Mouse (Mus musculus) 416B (cell line): ENCODE results near the gene March10.

Experiments
- DNase-seq: peaks from one replicate; pipeline ENCODE4 v3.0.0; 2011; ENCODE audit warnings: low read depth

Gene March10

GRCm38 (mm10) chr11:105465488-105465887 is 9.0 kb upstream of the March10 start:
- no peak for DNase-seq

- no peak for DNase-seq
Measured at GRCm38 (mm10) chr11:105464430-105464967, 8.0 kb upstream of the March10 start.

- peak; percentile 17 for DNase-seq
Measured at GRCm38 (mm10) chr11:105459900-105460299, 3.4 kb upstream of the March10 start.

DNA sequence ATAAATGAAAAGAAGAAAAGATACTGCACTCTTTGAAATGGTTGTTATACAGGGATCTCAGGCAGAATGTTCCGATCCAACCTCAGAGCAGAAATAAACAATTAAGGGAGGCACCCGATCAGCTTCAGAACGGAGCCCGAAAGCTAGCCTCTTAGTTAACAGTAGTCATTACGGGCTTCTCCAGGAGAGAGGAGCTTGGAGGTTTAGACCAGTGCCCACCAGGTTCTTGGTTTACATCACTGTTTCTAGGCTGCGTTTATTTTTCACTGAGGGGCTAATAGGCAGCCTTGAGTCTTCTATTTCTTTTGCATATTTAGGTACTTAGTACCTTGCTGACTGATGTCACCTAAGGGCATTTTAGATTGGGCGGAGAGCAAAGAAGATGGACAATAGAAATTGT is 506 bp upstream of the March10 start:
- no peak for DNase-seq

DNA sequence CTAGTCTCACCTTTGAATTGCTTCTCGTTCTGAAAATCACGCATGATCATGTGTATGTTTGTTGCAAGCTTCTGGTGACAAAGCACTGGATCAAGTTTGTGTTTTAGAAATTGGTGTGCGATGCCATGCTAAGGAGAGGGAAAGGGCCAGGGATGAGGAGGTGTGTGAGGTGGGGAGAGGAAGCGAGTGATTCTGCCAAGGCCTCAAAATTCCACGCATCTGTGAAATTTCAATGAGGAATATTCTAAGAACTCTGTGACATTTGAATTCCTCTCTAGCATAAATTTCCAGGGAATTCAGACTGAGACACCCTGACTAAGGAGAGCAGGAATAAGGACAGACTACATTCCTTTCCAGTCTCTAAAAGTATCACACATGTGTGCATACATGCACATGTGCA is 1.4 kb downstream of the March10 start:
- DNase-seq: no peak

GRCm38 (mm10) chr11:105453084-105453483 is 3.5 kb downstream of the March10 start:
- no peak for DNase-seq

- no peak for DNase-seq
Measured at GRCm38 (mm10) chr11:105452504-105452903, 4.0 kb downstream of the March10 start.

DNA sequence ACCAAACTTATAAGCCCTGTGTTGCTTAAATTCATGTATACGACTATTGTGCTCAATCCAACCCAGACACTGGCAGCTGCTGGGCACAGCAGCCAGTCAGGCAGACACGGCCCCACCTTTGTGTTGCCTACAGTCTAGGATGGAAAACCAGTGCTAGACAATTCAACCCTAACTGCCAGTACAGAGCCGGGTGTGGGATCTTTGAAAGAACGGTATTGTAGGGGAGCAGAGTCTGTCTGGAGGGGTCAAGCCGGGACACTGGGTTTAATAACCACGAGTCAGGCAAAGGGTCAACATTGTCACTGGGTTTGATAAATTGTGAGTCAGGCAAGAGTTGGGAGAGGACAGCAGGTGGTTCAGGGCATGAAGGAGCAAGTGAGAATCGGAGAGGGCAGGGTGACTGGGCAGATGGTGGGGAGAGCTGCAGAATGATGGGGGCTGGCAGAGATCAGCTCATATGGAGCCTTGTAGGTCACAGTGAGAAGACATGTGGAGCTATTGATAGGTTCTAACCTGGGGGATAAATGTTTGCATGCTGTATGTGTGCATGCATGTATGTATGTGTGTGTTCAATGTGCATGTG is 4.9 kb downstream of the March10 start:
- no peak for DNase-seq

GRCm38 (mm10) chr11:105449581-105450315 is 6.8 kb downstream of the March10 start:
- no peak for DNase-seq

GRCm38 (mm10) chr11:105447661-105448060 is 8.9 kb downstream of the March10 start:
- no peak for DNase-seq

GRCm38 (mm10) chr11:105446221-105446620 is 10.3 kb downstream of the March10 start:
- no peak for DNase-seq

DNA sequence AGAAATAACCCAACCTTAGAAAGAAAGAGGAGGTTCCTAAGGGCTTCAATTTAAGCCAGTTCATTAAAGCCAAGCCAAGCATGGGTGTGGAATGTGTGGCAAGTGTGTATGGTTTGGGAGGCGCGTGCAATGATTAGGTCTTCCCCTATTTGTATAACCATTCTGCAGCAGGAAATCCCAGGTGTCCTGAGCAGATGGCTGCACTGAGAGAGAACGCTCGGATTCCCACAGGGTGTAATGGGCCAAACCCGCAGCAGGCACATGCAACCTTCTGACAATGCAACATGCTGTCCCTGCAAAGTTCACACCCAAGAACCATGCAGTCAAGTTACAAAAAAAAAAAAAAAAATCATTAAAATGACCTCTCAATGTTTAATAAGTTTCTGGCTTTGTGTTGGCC is 10.8 kb downstream of the March10 start:
- no peak for DNase-seq

- DNase-seq: no peak
Measured at GRCm38 (mm10) chr11:105444929-105445328, 11.6 kb downstream of the March10 start.

DNA sequence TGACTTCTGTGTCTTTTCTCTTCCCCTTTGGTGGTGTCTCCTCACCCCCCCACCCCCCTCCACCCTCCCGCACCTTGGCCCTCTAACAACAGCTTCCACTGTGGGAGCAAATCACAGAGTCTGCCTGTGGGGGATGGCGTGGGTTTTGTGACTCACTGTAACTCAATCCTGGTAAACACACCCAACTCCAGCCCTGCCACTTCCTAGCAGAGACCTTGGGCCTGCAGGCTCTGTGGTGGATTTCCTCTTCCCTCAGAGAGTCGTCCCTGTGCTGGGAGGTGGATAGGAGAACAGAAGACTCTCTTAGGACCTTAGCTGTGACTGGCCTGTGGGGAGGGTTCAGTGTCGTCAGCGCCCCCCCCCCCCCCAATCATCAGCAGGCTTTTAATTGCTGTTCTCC is 13.0 kb downstream of the March10 start:
- DNase-seq: no peak

GRCm38 (mm10) chr11:105439796-105440195 is 16.7 kb downstream of the March10 start:
- no peak for DNase-seq

DNA sequence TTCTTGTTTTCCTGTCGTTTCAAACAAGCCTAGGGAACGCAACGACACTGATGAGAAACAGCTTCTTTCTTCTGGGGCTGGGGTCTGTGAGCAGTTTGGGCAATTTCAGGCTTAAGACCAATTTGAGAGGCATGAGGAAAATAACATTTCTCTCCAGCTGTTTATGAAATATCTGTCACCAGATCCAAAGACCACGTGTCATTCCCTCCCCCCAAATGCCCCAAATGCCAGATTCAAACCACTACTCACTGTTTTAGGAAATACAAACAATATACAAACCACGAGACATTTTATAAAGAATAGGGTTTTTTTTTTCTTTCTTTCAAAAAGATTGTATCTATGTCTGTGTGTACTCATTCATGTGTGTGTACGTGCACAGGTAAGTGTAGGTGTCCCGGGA is 17.6 kb downstream of the March10 start:
- no peak for DNase-seq

DNA sequence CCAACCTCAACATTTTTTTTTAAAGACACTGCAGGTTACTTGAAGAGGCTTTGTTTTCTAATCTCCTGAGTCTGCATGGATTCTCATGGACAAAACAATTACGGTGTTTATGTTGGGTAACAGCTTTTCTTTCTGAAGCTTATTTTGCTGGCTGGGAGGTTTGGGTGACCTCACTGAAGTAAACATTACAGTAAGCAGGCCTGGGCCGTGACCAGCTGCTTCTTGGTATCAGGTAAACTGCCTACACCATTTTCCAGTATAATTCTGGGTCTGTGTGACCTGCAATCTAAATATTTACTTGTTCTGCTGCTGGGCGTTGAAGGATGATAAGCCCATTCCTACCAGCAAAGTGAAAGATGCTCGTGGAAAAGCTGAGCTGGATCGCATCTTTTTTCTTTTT is 30.1 kb downstream of the March10 start:
- no peak for DNase-seq

GRCm38 (mm10) chr11:105424643-105425042 is 31.9 kb downstream of the March10 start:
- DNase-seq: no peak

DNA sequence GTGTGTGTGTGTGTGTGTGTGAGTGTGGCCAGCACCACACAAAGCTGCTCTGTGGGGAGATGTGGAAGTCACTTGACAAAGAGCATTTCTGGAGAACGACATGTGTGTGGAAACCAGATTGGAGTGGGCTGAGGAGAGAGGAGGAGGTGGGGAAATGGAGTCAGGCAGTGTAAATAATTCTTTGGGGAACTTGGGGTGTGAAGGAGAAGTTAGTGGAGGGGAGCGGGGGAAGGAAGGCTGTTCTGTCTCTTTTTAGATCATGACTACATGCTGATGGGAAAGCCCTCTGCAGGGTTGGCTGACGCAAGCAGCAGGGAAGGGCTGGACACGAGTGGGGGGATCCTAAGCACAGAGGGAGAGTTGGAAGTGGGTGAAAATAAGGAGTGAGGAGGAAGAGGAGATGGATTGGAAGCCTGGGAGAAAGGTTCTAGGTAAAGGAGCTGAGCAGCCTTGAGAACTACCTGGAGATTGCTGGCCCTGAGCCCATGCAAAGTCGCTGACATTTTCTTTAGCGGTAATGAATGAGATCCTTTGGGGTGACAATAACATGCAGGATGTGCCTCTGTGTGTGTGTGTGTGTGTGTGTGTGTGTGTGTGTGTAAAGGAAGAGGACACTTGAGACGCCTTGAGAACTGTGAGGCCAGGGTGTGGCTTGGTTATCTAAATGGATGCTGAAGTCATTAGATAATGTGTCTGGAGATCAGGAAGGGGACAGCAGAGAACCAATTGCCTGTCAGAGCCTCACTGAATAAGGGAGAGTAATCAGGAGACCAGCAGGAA is 35.7 kb downstream of the March10 start:
- DNase-seq: no peak

GRCm38 (mm10) chr11:105419946-105420345 is 36.6 kb downstream of the March10 start:
- DNase-seq: no peak

- DNase-seq: peak; percentile 33
Measured at GRCm38 (mm10) chr11:105414009-105414408, 42.5 kb downstream of the March10 start.

DNA sequence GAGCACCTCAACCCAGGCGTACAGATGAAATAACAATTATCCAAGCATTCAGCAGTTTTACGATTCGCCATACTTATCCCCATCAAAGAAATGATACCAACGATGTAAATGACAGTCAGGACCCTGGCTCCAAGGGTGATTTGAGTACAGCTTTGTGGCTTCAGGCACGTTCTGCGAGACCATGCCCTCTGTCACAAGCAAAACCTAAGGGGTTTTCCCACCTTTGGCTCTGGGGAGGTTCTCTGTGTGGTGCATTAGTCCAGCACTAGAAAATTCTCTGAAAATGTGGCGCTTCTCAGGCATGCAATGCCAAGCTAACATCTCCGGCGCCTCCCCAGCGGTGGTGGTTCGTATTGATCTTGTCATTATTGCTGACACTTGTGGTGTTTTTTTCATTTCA is 47.1 kb downstream of the March10 start:
- DNase-seq: no peak
